Mouse (Mus musculus) limb, embryonic 11.5 days (tissue): ENCODE measurements around the gene Slc38a9. TPM values are rescaled to one million over a fixed set of nuclear protein-coding genes. Genes with fewer than 3 reads are reported as not detected.

Experiments used
- ATAC-seq: fragments of 200-750 bp; cut with Nextera tagmentation; 2 replicates; pipeline ENCODE4 v1.8.0; 2017; ENCODE audit warnings: low read depth; ENCODE audit not compliant: insufficient number of reproducible peaks, low FRiP score, low TSS enrichment
- DNase-seq: peaks from one replicate; pipeline ENCODE4 v3.0.0-alpha.2; 2015; ENCODE audit warnings: low spot score
- H3K27ac ChIP-seq: fragments of 300-500 bp; sonication (generic); replicated peaks from 2 replicates; pipeline ENCODE4 v1.5.1; 2014; ENCODE audit warnings: low read depth, mild to moderate bottlenecking, low read length
- H3K27me3 ChIP-seq: fragments of 300-500 bp; sonication (generic); 2 replicates; pipeline ENCODE4 v1.6.1; 2014; ENCODE audit warnings: mild to moderate bottlenecking, low read length, mixed read lengths; ENCODE audit not compliant: control insufficient read depth, insufficient read depth
- H3K36me3 ChIP-seq: fragments of 300-500 bp; sonication (generic); 2 replicates; pipeline ENCODE4 v1.6.1; 2014; ENCODE audit warnings: mild to moderate bottlenecking, low read length, moderate library complexity, mixed read lengths; ENCODE audit not compliant: control insufficient read depth, insufficient read depth
- H3K4me1 ChIP-seq: fragments of 300-500 bp; sonication (generic); 2 replicates; pipeline ENCODE4 v1.6.1; 2014; ENCODE audit warnings: low read length, mixed read lengths; ENCODE audit not compliant: control insufficient read depth, insufficient read depth
- H3K4me2 ChIP-seq: fragments of 300-500 bp; sonication (generic); 2 replicates; pipeline ENCODE4 v1.6.1; 2014; ENCODE audit warnings: low read depth, mild to moderate bottlenecking, moderate library complexity; ENCODE audit not compliant: severe bottlenecking
- H3K4me3 ChIP-seq: fragments of 300-500 bp; sonication (generic); 2 replicates; pipeline ENCODE4 v1.5.1; 2014; ENCODE audit warnings: low read depth, low read length
- H3K9ac ChIP-seq: fragments of 300-500 bp; sonication (generic); 2 replicates; pipeline ENCODE4 v1.6.1; 2014; ENCODE audit warnings: mild to moderate bottlenecking, low read length
- H3K9me3 ChIP-seq: fragments of 300-500 bp; sonication (generic); 2 replicates; pipeline ENCODE4 v1.6.1; 2016; ENCODE audit warnings: low read length; ENCODE audit not compliant: control insufficient read depth
- WGBS: fragments of 180-500 bp; shearing (Covaris S2); extraction: QIAGEN DNeasy Blood & Tissue Kit; methylation state at CpG from one replicate; pipeline ENCODE4 v1.1.7; 2014; 5-methylcytosine and 5-hydroxymethylcytosine counted together
- polyA plus RNA-seq: library from polyadenylated mRNA; unstranded; fragments of >200 nt; fragmentation: Nextera tagmentation; extraction: Ambion mirVana; gene quantifications from 2 replicates; pipeline ENCODE4 v1.2.1, GENCODE M21; 2014

Slc38a9 gene
- polyA plus RNA-seq, 1 experiment from 2014 or later = 11.7 TPM

DNA sequence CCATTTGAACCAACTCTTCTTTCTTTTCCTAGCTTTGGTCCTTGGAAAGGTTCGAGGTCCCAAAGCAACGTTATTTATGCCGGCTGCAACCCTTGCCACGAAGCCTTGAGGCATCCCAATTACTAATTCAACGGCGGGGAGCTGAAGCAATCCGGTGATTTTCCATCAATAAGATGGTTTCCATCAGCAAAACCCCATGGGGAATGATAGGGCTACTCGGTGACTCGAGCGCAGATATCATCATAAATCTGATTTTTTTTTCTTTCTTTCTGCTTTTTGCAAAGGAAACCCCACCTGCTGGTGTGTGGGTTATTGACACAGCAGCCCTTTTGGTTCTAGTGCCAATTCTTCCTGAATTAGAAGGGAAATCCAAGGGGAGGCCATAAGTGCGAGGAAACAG lies 111.7 kb downstream of the Slc38a9 start:
- H3K4me3 ChIP-seq = no peak overlapping the region
- no peak overlapping the region for H3K9ac ChIP-seq
- H3K4me1 ChIP-seq = 0 out of 2 replicates have a peak, but pooled peaks cover 2% of the 10 kb centered on the region
- no peak for ATAC-seq
- H3K4me2 ChIP-seq = no peak overlapping the region
- H3K27ac ChIP-seq = no peak overlapping the region
- no peaks in the 10 kb centered on the region for H3K27me3 ChIP-seq
- peaks cover 6% of the 10 kb centered on the region; the same call in 1 of the 2 replicates for H3K9me3 ChIP-seq
- DNase-seq = no peak
- 77% methylated on average over 11 of the region's 11 CpGs for WGBS
- no peaks in the 10 kb centered on the region for H3K36me3 ChIP-seq

DNA sequence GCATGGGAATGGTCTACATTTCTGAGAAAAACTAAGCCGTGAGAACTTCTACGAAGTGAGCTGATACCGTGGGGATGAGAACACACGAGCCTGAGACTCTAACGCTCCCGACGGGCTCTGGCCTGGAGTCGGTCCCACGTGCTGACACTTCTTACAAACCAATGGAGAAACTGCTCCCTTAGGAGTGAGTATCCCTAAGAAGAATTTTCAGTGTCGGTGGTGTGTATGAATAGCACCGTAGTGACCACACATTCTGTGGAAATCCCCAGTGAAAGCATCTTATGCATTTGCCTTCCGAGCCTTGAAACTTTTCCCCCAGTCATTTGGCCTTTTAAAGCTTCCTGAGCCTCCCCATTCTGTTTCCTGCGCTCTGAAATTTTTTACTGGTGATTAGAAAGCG lies 112.3 kb downstream of the Slc38a9 start:
- H3K4me1 ChIP-seq = 0 out of 2 replicates have a peak, but pooled peaks cover 2% of the 10 kb centered on the region
- WGBS = 77% methylated on average over 14 of the region's 14 CpGs
- no peak for DNase-seq
- H3K36me3 ChIP-seq = no peaks in the 10 kb centered on the region
- no peaks in the 10 kb centered on the region for H3K27me3 ChIP-seq
- peaks cover under 1% of the 10 kb centered on the region; the same call in 1 of the 2 replicates for H3K9me3 ChIP-seq
- H3K27ac ChIP-seq = no peak overlapping the region
- no peak overlapping the region for H3K4me2 ChIP-seq
- ATAC-seq = no peak
- no peak overlapping the region for H3K4me3 ChIP-seq
- H3K9ac ChIP-seq = no peak overlapping the region

DNA sequence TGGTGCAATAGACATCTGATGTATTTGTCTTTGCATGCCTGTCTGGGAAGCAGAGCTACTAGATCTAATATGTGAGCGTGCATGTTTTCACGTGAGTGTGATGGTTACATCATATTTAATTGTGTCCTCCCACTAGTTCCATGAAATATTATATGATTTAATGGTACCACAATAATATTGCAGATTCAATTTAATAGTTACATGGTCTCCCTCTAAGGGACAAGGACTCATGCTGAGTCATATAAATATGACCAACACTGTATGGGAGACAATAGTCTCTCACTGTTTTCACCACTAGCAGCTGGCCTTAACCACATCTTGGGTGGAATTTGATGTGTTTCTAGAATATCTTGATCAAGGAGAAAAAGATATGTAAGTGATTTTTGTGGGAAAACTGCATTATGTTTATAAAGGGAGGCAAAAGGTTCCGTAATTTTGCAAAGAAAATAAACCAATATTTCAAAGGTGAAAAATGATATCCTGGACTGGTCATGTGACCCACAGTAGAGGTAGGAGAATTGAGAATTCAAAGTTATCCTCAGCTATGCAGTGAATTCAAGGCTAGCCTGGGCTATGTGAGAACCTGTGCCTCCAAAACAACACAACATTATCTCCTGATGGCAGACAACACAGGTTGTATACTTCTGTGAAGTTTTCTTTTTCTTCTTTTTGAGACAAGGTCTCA lies 113.6 kb downstream of the Slc38a9 start:
- Histone ChIP-seq H3K27me3 (no peaks in the 10 kb centered on the region), H3K4me1 (0 out of 2 replicates have a peak, but pooled peaks cover 2% of the 10 kb centered on the region), H3K9me3 (no peaks in the 10 kb centered on the region), H3K4me2 (no peak overlapping the region), H3K27ac (no peak overlapping the region), H3K9ac (no peak overlapping the region), H3K4me3 (no peak overlapping the region), H3K36me3 (no peaks in the 10 kb centered on the region)
- ATAC-seq = no peak
- no peak for DNase-seq
- WGBS = 93% methylated on average over 3 of the region's 3 CpGs

DNA sequence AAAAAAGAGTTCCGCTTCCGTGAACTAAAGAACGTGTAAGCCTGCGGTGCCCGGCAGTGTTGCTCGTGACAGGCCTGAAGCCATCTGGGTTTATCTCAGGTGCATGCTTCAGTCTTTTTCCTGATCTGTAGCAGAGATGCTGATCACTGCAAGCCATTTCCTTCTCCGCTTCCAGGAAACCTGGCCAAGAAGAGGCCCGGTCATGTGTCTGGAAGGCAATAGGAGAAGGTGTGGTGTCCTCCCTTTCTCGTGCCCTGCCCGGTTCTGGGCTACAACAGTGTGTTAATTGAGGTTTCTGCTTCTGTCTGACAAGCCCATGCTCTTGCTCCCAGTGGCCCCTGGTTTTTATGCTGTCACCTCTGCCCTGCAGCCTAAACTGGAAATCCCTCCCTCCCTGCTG lies 115.3 kb downstream of the Slc38a9 start:
- no peak for DNase-seq
- H3K4me3 ChIP-seq = no peak overlapping the region
- H3K36me3 ChIP-seq = no peaks in the 10 kb centered on the region
- H3K4me1 ChIP-seq = 0 out of 2 replicates have a peak, but pooled peaks cover 2% of the 10 kb centered on the region
- no peak for ATAC-seq
- no peak overlapping the region for H3K27ac ChIP-seq
- H3K4me2 ChIP-seq = no peak overlapping the region
- H3K9me3 ChIP-seq = no peaks in the 10 kb centered on the region
- WGBS = 93% methylated on average over 10 of the region's 10 CpGs
- H3K9ac ChIP-seq = no peak overlapping the region
- no peaks in the 10 kb centered on the region for H3K27me3 ChIP-seq

DNA sequence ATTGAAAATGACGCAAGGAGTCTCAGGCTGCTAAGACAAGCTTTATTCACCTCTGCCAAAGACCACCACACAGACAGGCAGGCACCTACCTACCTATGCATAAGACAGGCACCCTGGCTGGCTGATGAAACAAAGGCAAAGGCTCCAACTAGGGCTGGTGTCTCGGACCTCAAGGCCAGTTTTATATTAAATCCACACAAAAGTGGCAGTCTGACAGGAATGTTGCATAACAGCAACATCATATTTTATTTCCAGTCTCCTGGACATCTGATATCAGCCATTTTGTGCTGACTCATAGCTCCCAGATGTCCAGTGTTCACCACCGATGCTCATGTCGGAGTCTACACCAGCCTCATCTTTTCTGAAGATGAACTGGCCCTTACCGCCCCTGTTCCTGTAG lies 117.9 kb downstream of the Slc38a9 start:
- H3K27ac ChIP-seq = no peak overlapping the region
- ATAC-seq (no peak), DNase-seq (no peak)
- H3K9me3 ChIP-seq = no peaks in the 10 kb centered on the region
- no peaks in the 10 kb centered on the region for H3K36me3 ChIP-seq
- no peaks in the 10 kb centered on the region for H3K27me3 ChIP-seq
- 87% methylated on average over 5 of the region's 5 CpGs for WGBS
- no peak overlapping the region for H3K9ac ChIP-seq
- H3K4me2 ChIP-seq = no peak overlapping the region
- no peak overlapping the region for H3K4me3 ChIP-seq
- no peaks in the 10 kb centered on the region for H3K4me1 ChIP-seq

DNA sequence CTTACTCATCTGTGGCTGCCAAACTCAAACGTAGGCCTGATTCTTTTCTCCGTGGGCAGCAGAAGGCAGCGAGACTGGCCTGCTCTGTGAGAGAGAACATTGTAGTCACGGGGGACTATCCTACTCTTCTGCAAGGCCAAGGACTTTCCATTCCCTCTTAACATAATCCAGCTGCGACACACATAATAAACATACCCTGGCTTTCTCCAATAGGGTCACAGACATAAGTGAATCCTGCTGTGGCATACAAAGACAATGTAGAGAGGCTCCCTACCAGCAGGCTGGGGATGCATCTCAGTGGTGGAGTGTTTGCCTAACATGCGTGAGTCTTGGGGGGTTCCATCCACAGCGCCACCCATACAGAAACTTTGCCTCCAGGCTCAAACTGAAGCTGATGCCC lies 124.8 kb downstream of the Slc38a9 start:
- Histone ChIP-seq H3K36me3 (no peaks in the 10 kb centered on the region), H3K4me1 (no peaks in the 10 kb centered on the region), H3K27me3 (no peaks in the 10 kb centered on the region), H3K27ac (no peak overlapping the region), H3K4me3 (no peak overlapping the region), H3K9ac (no peak overlapping the region), H3K4me2 (no peak overlapping the region), H3K9me3 (no peaks in the 10 kb centered on the region)
- DNase-seq (no peak), ATAC-seq (no peak)
- WGBS = 84% methylated on average over 7 of the region's 7 CpGs

DNA sequence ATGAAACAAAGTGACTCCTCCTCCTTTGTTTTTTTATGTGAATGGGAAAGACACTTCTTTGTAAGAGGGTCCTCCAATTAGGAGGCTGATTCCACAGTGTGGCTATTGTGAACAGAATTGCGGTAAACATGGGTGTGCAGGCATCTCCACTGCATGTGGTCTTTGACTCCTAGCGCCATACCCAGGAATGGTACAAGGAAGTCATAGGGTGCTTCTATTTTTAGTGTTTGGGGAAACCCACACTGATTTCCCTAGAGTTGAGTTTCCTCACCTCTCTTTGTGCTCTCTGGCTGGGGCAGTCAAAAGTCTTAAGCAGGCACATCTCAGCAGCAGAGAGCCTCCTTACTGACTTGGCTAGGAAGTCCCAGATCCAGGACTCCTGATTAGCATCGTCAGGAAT lies 125.6 kb downstream of the Slc38a9 start:
- H3K9ac ChIP-seq = no peak overlapping the region
- no peak overlapping the region for H3K4me3 ChIP-seq
- H3K36me3 ChIP-seq = no peaks in the 10 kb centered on the region
- ATAC-seq (no peak), DNase-seq (no peak)
- no peaks in the 10 kb centered on the region for H3K27me3 ChIP-seq
- no peaks in the 10 kb centered on the region for H3K4me1 ChIP-seq
- H3K4me2 ChIP-seq = no peak overlapping the region
- WGBS = 91% methylated on average over 3 of the region's 3 CpGs
- no peaks in the 10 kb centered on the region for H3K9me3 ChIP-seq
- no peak overlapping the region for H3K27ac ChIP-seq

DNA sequence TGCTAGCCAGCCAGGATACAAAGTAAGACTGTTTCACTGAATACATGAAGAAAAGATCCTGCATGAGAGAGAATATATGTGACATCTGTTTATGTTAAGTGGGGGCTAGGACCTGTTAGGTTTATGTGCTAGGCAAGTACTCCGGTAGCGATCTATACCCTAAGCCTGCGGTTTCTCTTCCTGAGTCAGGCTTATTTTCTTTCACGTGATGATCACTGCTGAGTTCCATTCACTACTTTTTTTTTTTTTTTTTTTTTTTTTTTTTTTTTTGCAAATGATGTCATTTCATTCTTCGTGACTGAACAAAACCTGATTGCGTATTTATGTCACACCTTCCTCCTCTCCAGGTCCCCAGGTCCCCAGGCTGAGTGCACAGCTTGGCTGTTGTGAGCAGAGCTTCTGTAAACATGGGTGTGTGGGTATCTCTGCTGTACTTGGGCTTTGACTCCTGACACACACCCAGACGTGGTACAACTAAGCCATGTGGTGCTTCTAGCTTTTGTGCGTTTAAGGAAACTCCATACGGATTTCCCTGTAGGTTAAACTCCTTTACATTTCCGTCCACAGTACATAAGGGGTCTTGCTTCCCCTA lies 126.5 kb downstream of the Slc38a9 start:
- DNase-seq = no peak
- Histone ChIP-seq H3K36me3 (no peaks in the 10 kb centered on the region), H3K9ac (no peak overlapping the region), H3K4me3 (no peak overlapping the region), H3K27me3 (no peaks in the 10 kb centered on the region), H3K27ac (no peak overlapping the region), H3K4me1 (no peaks in the 10 kb centered on the region), H3K4me2 (no peak overlapping the region), H3K9me3 (no peaks in the 10 kb centered on the region)
- no peak for ATAC-seq
- 86% methylated on average over 10 of the region's 10 CpGs for WGBS
